Mouse (Mus musculus): ENCODE data around the gene Gadd45gip1.

- TF ChIP-seq EP300 (IDR thresholded peaks at IDR 0.05; ENCODE audit: insufficient read depth, low read depth, low read length): no peak
- no peak for TF ChIP-seq POLR2A (IDR thresholded peaks at IDR 0.05; ENCODE audit: insufficient read depth, low read length)
These were observed 13.2 kb downstream of the Gadd45gip1 start for GRCm38 (mm10) chr8:84844397-84845070.

Measured in ES-Bruce4 (cell line).